Mouse (Mus musculus): ENCODE measurements around the gene Corin. TPM values are rescaled to one million over a fixed set of nuclear protein-coding genes. Genes with fewer than 3 reads are reported as not detected.

Corin gene
- total and polyA plus RNA-seq, 2 experiments from 2014 or later: 0.14 to 0.33 TPM

DNA sequence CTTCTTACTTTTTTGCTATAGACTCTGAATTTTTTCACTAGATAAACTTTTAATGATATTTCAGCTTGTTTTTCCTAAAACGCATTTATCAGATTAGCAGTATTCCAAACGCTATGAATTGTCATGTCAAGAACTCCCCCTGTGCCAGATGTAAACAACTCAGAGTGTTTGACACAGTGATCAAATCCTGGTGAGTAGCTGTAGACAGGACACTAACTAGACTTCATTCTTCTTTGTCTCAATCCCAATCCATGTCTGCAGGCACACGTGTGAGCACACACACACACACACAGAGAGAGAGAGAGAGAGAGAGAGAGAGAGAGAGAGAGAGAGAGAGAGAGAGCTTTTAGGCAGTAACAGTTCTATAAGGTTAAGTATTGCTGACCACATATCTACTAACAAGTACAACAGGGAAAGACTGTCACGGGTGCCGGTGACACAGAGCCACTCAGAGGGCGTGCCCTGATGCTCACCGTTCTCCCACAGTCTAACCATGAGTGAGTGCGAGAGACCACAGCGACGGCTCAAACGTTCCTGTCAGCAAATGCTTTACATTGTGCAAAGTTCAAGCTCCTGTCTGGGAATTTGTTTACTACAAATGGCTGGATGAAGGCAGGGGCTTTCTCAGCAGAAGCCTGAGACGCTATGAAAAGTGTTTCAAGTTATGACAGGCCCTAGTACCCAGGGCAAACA lies 31.8 kb downstream of the Corin start:
- DNase-seq (ENCODE audit: low spot score) (no peak), ATAC-seq (ENCODE audit: low FRiP score) (no peak)
- no peaks in the 10 kb centered on the region for H3K9me3 ChIP-seq (ENCODE audit: low read length)
- no peaks in the 10 kb centered on the region for H3K36me3 ChIP-seq (ENCODE audit: insufficient read depth, low read length)
- H3K9ac ChIP-seq (replicated peaks; ENCODE audit: low read length, poor library complexity, severe bottlenecking): no peak overlapping the region
- no peak overlapping the region for H3K4me2 ChIP-seq (ENCODE audit: low read depth, low read length, poor library complexity, severe bottlenecking)
- H3K27ac ChIP-seq (ENCODE audit: low read depth, low read length): no peak overlapping the region
- WGBS: 78% methylated on average over 12 of the region's 12 CpGs
- no peak for TF ChIP-seq CTCF (IDR thresholded peaks at IDR 0.05)
- H3K4me3 ChIP-seq (ENCODE audit: low read depth, low read length): no peak overlapping the region
- H3K27me3 ChIP-seq (ENCODE audit: insufficient read depth, low read length): no peaks in the 10 kb centered on the region
- no peaks in the 10 kb centered on the region for H3K4me1 ChIP-seq (ENCODE audit: insufficient read depth, low read length)

GRCm38 (mm10) chr5:72471746-72472145 lies 32.5 kb downstream of the Corin start:
- no peaks in the 10 kb centered on the region for H3K9me3 ChIP-seq (ENCODE audit: low read length)
- ATAC-seq (ENCODE audit: low FRiP score): no peak
- no peak overlapping the region for H3K27ac ChIP-seq (ENCODE audit: low read depth, low read length)
- H3K36me3 ChIP-seq (ENCODE audit: insufficient read depth, low read length): no peaks in the 10 kb centered on the region
- H3K9ac ChIP-seq (replicated peaks; ENCODE audit: low read length, poor library complexity, severe bottlenecking): no peak overlapping the region
- no peak for TF ChIP-seq CTCF (IDR thresholded peaks at IDR 0.05)
- WGBS: 69% methylated on average over 7 of the region's 7 CpGs
- no peak overlapping the region for H3K4me3 ChIP-seq (ENCODE audit: low read depth, low read length)
- H3K4me1 ChIP-seq (ENCODE audit: insufficient read depth, low read length): no peaks in the 10 kb centered on the region
- DNase-seq (ENCODE audit: low spot score): no peak
- no peak overlapping the region for H3K4me2 ChIP-seq (ENCODE audit: low read depth, low read length, poor library complexity, severe bottlenecking)
- no peaks in the 10 kb centered on the region for H3K27me3 ChIP-seq (ENCODE audit: insufficient read depth, low read length)

- no peaks in the 10 kb centered on the region for H3K4me1 ChIP-seq (ENCODE audit: insufficient read depth, low read length)
Measured at GRCm38 (mm10) chr5:72464932-72465331, 39.3 kb downstream of the Corin start.

DNA sequence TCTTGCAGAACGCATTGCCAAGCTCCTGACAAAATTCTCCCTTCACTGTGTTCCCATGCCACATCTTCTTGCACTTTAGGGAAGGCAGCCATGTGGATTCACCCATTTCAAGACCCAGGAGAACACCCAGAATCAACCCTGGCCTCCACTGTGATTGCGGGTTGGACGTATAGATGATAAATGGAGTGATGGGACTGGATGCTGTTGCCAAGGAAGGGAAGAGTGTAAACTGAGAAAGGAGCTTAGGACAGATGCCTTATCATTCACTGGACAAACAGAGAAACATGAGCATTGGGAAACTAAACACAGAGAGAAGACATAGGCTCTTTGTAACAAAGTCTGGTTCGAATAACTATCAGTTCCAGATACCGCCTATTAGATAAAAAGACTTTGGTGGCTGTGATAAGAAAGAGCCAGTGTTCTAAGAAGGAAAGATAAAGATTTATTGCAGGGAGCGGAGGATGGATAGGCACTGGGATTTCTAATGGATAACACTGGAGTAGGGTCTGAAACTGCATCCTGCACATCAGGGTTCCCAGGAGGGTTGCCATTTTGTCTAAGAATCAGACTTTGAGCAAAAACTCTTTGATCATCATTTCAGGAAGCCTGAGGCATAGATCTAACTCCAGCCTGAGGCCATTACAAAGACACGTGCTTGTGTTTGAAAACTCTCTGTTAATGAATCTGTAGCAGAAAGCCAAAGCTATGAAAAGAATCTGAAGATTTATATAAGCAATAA lies 44.7 kb downstream of the Corin start:
- Histone ChIP-seq H3K4me2 (ENCODE audit: low read depth, low read length, poor library complexity, severe bottlenecking) (no peak overlapping the region), H3K36me3 (ENCODE audit: insufficient read depth, low read length) (no peaks in the 10 kb centered on the region), H3K4me1 (ENCODE audit: insufficient read depth, low read length) (no peaks in the 10 kb centered on the region), H3K27me3 (ENCODE audit: insufficient read depth, low read length) (no peaks in the 10 kb centered on the region), H3K27ac (ENCODE audit: low read depth, low read length) (no peak overlapping the region), H3K4me3 (ENCODE audit: low read depth, low read length) (no peak overlapping the region), H3K9ac (replicated peaks; ENCODE audit: low read length, poor library complexity, severe bottlenecking) (no peak overlapping the region), H3K9me3 (ENCODE audit: low read length) (no peaks in the 10 kb centered on the region)
- 84% methylated on average over 7 of the region's 7 CpGs for WGBS
- DNase-seq (ENCODE audit: low spot score) (no peak), ATAC-seq (ENCODE audit: low FRiP score) (no peak)
- TF ChIP-seq CTCF (IDR thresholded peaks at IDR 0.05): no peak

More at GRCm38 (mm10) chr5:72464932-72465331, 39.3 kb downstream of the Corin start:
- DNase-seq (ENCODE audit: low spot score): no peak
- H3K9ac ChIP-seq (replicated peaks; ENCODE audit: low read length, poor library complexity, severe bottlenecking): no peak overlapping the region
- no peak for ATAC-seq (ENCODE audit: low FRiP score)
- H3K27ac ChIP-seq (ENCODE audit: low read depth, low read length): no peak overlapping the region
- H3K27me3 ChIP-seq (ENCODE audit: insufficient read depth, low read length): no peaks in the 10 kb centered on the region
- H3K9me3 ChIP-seq (ENCODE audit: low read length): no peaks in the 10 kb centered on the region
- no peak for TF ChIP-seq CTCF (IDR thresholded peaks at IDR 0.05)
- H3K4me2 ChIP-seq (ENCODE audit: low read depth, low read length, poor library complexity, severe bottlenecking): no peak overlapping the region
- no peaks in the 10 kb centered on the region for H3K36me3 ChIP-seq (ENCODE audit: insufficient read depth, low read length)
- H3K4me3 ChIP-seq (ENCODE audit: low read depth, low read length): no peak overlapping the region
- WGBS: 80% methylated on average over 3 of the region's 3 CpGs

- Histone ChIP-seq H3K9ac (replicated peaks; ENCODE audit: low read length, poor library complexity, severe bottlenecking) (no peak overlapping the region), H3K27ac (ENCODE audit: low read depth, low read length) (no peak overlapping the region), H3K9me3 (ENCODE audit: low read length) (no peaks in the 10 kb centered on the region), H3K4me2 (ENCODE audit: low read depth, low read length, poor library complexity, severe bottlenecking) (no peak overlapping the region), H3K36me3 (ENCODE audit: insufficient read depth, low read length) (no peaks in the 10 kb centered on the region), H3K27me3 (ENCODE audit: insufficient read depth, low read length) (no peaks in the 10 kb centered on the region), H3K4me1 (ENCODE audit: insufficient read depth, low read length) (no peaks in the 10 kb centered on the region), H3K4me3 (ENCODE audit: low read depth, low read length) (no peak overlapping the region)
- TF ChIP-seq CTCF (IDR thresholded peaks at IDR 0.05): no peak
- WGBS: 73% methylated on average over 2 of the region's 2 CpGs
- DNase-seq (ENCODE audit: low spot score) (no peak), ATAC-seq (ENCODE audit: low FRiP score) (no peak)
Measured at GRCm38 (mm10) chr5:72453690-72454089, 50.6 kb downstream of the Corin start.

GRCm38 (mm10) chr5:72453176-72453575 lies 51.1 kb downstream of the Corin start:
- ATAC-seq (ENCODE audit: low FRiP score) (no peak), DNase-seq (ENCODE audit: low spot score) (no peak)
- H3K27me3 ChIP-seq (ENCODE audit: insufficient read depth, low read length): no peaks in the 10 kb centered on the region
- no peaks in the 10 kb centered on the region for H3K4me1 ChIP-seq (ENCODE audit: insufficient read depth, low read length)
- no peak overlapping the region for H3K27ac ChIP-seq (ENCODE audit: low read depth, low read length)
- no peaks in the 10 kb centered on the region for H3K9me3 ChIP-seq (ENCODE audit: low read length)
- H3K36me3 ChIP-seq (ENCODE audit: insufficient read depth, low read length): no peaks in the 10 kb centered on the region
- no peak for TF ChIP-seq CTCF (IDR thresholded peaks at IDR 0.05)
- 62% methylated on average over 11 of the region's 11 CpGs for WGBS
- no peak overlapping the region for H3K4me2 ChIP-seq (ENCODE audit: low read depth, low read length, poor library complexity, severe bottlenecking)
- H3K4me3 ChIP-seq (ENCODE audit: low read depth, low read length): no peak overlapping the region
- H3K9ac ChIP-seq (replicated peaks; ENCODE audit: low read length, poor library complexity, severe bottlenecking): no peak overlapping the region

Data from midbrain, postnatal 0 days (tissue).